Mouse (Mus musculus) megakaryocyte-erythroid progenitor cell, adult 5-6 weeks (primary cell): ENCODE measurements around the gene Aldh18a1. TPM values are rescaled to one million over a fixed set of nuclear protein-coding genes. Genes with fewer than 3 reads are reported as not detected.

ENCODE experiments used
- ATAC-seq: replicated peaks from 2 replicates; pipeline ENCODE4 v1.8.0; 2016; ENCODE audit warnings: mild to moderate bottlenecking, inconsistent platforms; ENCODE audit not compliant: severe bottlenecking, poor library complexity, low FRiP score, low TSS enrichment
- total RNA-seq, 2 experiments: library from RNA; stranded (forward) in 1 of 2; stranded (reverse) in 1 of 2; fragments of 200-1000, 215-1000 nt in 1 of 2; fragments of >200 nt in 1 of 2; fragmentation: Nextera tagmentation in 1 of 2; gene quantifications; 2 replicates each; pipeline ENCODE4 v1.2.3; 2014 to 2017

Aldh18a1 gene
- total RNA-seq, 2 experiments from 2014 or later: 89.6 to 106 TPM

DNA sequence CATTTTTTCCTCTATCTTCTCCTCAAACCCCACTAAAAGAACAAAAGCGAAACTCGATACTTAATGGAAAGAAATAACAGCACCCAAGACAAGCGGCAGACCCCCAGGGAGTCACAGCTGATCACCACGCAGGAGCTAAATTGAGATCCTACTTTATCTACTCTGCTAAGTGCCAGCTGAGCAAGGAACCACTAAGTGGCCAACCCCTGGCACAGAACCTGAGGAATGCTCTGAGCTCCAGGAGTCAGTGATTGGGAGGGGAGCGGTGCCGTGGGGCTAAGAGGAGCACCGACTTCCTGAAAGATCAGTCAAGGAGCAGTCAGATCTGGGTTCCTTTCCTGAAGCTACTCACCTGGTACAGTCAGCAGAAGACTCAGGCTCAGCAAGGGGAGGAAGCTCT is 83.9 kb downstream of the Aldh18a1 start:
- no peak for ATAC-seq

Other genes starting within 250 kb of the Aldh18a1 start
- 13.9 and 33.6 TPM in 2 replicates for gene Sorbs1, start 74.7 kb downstream of the Aldh18a1 start, total RNA-seq (2014; fragmentation: Nextera tagmentation)
- gene Sorbs1, start 74.7 kb downstream of the Aldh18a1 start, total RNA-seq (2017): 12.3 and 30.4 TPM in 2 replicates
- gene Tctn3, start 23.8 kb upstream of the Aldh18a1 start, total RNA-seq (2014; fragmentation: Nextera tagmentation): 8.7 and 15.2 TPM in 2 replicates
- gene Tctn3, start 23.8 kb upstream of the Aldh18a1 start, total RNA-seq (2017): 4.3 and 6.4 TPM in 2 replicates
- 0.89 TPM in 1 of 2 replicates, not detected in the other for gene Entpd1, start 23.9 kb upstream of the Aldh18a1 start, total RNA-seq (2014; fragmentation: Nextera tagmentation)
- 0.09 and 4.6 TPM in 2 replicates for gene Entpd1, start 23.9 kb upstream of the Aldh18a1 start, total RNA-seq (2017)
- gene Cc2d2b, start 160.3 kb upstream of the Aldh18a1 start, total RNA-seq (2014; fragmentation: Nextera tagmentation): 1.6 TPM in 1 of 2 replicates, not detected in the other
- gene Cc2d2b, start 160.3 kb upstream of the Aldh18a1 start, total RNA-seq (2017): 3.3 and 11.4 TPM in 2 replicates
- 3.8 and 4.6 TPM in 2 replicates for gene Ccnj, start 242.8 kb upstream of the Aldh18a1 start, total RNA-seq (2014; fragmentation: Nextera tagmentation)
- 4.4 and 6.2 TPM in 2 replicates for gene Ccnj, start 242.8 kb upstream of the Aldh18a1 start, total RNA-seq (2017)